Mouse (Mus musculus) left cerebral cortex, postnatal 36 days (tissue): Measurements from ENCODE around the gene Klf6. TPM values are rescaled to one million over a fixed set of nuclear protein-coding genes. Genes with fewer than 3 reads are reported as not detected.

Source experiments
- DNase-seq, 2 experiments: peaks; one replicate each; pipeline ENCODE4 v3.0.0; 2021 to 2022; ENCODE audit warnings: low spot score in 2 of 2, mixed read lengths in 1 of 2
- intact Hi-C: fragments of 180-260 bp; cut with DNase I; formaldehyde crosslinking; loops from one replicate; pipeline ENCODE4 v1.15.1; 2025
- microRNA-seq: library from miRNA; unstranded; fragments of <30 nt; microRNA quantifications from one replicate; pipeline ENCODE4 v1.2.0, GENCODE M21; 2022
- total RNA-seq, 2 experiments: library from RNA; stranded (reverse); gene quantifications; 2 replicates each; pipeline ENCODE4 v1.2.3; 2021

The Klf6 gene
- total RNA-seq, 2 experiments from 2014 or later, result 60.3 to 62.3 TPM

DNA sequence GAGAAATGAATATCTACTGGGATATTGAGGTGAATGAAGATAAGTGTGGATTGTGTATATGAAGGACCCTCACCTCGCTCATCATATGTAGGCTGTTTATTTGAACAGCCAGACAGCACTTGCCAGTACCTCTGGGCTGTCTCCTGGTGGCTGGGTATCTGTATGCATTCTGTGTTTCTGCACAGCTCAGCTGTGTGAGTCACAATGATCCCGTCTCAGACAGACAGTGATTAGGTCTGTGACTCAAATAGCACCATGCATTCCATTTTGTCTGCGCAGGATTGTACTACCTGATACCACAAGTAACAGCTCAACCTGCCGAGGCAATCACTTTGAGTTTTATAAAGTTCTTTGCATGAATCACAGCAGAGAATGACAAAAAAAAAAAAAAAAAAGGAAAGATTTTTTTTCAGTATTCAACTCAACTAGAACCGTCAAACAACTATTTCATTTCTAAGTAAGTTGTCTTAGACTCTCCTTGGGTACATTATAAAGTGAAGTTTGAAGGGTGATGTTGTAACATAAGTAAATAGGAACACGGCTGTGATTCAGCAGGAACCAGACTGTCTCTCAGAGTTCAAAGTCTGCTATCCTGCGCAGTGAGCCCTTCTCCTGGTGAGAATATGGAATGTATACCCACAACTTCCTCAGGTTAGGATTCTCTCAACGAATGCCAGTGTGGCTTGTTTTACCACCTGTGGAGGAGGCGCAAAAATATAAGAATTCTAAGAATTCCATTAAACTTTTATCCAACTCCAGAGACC lies 31.6 kb downstream of the Klf6 start:
- intact Hi-C loops, result no loop called here
- no peak for DNase-seq

DNA sequence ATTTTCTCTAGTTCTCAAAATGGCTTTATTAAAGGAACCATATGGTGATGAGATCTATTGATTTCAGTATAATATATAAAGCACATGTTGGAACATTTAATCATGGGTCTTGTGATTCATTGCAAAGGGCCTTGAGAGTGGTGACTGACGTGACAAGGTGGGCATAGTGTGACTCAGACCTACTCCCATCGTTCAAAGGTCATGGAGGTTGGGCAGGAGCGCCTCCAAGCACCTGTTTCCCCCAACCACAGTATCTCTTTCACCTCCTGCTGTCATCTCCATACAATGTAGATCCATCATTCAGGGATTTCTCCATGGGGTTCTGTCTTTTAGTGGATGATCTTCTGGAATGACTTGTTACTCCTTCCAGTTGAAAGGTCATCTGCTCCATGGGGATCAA lies 33.6 kb downstream of the Klf6 start:
- no peak for DNase-seq
- intact Hi-C loops, result no loop called here

DNA sequence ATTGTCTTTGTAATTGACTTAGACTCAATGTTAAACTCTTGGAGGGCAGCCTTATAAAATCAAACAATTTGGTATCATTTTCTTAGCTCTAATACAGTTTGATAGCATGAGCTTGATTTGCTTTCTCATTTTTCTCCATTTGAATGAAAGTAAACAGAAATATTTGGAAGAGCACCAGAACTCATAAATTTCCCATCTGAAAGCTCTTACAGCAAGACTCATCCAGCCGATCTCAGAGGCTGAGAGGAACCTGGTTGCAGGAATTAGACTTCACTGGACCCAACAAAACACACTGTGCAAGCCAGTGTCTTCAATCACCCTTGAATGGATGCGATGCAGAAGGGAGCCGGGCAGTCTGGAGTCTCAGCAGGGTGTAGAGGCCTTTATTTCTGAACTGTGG lies 34.6 kb downstream of the Klf6 start:
- intact Hi-C loops, result no loop called here
- no peak for DNase-seq

DNA sequence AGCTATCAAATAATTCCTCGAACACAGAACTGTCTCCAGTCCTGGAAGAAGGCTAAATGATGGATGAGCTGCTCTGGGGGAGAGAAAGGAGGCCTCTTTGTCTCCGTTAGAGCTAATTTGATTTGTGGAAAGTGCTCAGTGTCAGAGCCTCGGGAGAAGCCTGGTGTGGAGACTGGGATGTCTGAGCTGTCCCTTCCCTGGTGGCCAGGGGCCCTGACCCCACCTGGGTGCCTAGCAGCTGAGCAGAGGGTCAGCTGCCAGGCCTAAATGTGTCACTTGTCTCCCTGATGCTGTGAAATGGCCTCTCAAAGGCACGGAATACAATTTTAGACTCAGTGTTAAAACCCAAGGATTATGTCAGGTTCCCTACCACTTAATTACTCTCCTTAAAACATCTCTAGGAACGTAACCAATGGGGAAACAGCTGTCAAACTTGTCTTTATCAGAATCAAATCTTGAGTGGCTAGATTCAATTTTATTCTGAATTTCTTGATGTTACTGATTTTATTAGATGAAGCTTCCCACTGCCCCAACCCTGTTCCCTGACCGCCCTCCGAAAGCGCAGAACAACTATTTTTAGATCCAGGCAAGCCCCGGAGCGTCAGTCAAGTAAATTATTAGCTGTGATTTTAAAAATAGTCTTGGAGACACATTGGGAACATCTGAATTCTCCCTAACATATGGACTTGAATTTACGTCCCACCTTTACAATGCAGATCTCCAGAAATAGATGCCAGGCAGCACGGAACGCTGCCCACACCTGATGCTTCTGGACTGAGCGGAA lies 36.1 kb downstream of the Klf6 start:
- no peak for DNase-seq
- intact Hi-C loops, result no loop called here

DNA sequence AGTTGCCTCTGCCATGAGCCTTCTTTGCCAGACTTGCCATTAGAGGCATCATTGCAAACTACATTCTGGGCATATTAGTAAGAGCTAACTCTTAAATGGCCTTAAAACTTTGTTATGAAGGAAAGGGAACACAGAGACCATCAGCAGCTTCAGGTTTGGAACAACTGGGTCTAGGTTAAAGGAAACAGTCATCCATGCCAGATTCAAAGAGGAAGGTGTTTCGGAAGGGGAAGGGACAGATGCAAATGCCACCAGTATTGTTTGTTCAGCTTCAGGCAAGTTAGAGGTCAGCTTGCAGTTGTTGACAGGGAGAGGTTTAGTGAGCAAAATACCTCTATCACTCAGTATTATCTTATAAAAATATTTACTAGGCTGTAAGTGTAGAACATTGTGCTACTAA lies 37.7 kb downstream of the Klf6 start:
- intact Hi-C loops, result no loop called here
- DNase-seq, result no peak

DNA sequence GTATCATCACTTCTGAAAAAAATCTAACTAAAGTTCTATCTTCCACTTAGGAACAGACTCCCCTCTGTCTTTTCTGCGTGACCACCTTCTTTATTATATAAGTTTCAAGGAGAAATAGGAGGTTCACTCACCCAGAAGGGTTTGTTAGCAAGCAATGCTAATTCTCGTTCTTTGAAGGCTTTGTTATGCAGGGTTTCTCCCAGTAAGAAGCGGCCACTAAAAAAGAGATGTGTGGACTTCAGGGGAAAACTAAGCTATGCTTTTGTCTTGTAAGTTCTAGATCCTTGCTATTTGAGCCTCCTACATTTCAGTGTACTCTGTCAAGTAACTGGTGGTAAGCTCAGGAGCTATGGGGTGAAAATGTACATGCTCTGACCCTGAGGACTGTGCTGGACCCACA lies 38.4 kb downstream of the Klf6 start:
- intact Hi-C loops, result no loop called here
- DNase-seq, result no peak

DNA sequence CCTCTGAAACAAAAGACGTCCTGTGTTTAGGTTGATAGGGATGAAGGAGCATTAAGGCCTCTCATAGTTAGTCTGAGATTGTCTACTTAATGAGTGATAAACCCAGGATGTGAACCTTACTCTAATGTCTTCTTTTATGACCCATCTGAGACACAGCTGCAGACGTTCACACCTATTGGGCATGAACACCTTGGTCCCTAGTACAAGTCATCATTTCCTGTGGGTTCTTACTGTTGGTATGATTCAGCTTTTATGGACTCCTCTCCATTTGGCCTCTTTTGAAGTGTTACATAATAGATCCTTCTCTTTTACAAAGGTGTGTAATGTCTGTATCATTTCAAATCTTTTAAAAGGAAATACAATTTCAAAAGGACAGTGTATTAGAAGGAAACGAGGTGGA lies 51.9 kb downstream of the Klf6 start:
- intact Hi-C loops, result no loop called here
- no peak for DNase-seq

DNA sequence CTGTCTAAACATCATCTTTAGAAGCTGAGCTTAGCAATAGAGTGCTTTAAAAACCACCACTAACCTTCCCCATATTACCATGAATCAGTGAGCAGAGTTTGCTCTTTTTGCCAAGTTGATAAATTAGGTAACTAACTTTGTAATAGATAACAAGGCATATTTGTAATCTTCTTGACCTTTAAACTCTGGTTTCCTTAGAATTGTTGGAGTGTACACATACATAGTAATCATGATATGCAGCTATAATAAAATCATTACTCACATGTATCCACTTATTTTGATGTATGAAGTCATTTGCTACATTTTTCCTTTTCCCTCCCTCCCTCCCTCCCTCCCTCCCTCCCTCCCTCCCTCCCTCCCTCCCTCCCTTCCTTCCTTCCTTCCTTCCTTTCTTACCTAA lies 56.1 kb downstream of the Klf6 start:
- intact Hi-C loops, result no loop called here
- no peak for DNase-seq

DNA sequence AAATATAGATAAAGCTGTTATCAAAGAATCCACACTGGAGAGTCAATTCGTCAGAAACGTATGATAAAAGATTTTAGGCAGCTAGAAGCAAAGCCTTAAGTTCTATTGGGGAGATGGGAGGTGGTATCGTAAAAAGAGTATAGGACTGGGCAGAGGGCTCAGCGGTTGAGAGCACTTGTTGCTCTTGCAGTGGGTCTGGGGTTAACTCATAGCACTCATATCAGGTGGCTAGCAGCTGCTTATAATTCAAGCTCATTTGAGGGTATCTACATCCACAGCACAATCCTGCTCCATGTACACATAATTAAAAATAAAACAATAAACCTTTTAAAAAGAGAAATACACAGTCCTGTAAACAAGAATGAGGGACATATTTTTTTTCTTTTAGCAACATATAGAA lies 58.7 kb downstream of the Klf6 start:
- intact Hi-C loops, result no loop called here

More for the DNA sequence above, 58.7 kb downstream of the Klf6 start:
- DNase-seq, result no peak

Small RNA genes lying within 50 kb of the gene (microRNA-seq; reads per million reads assigned to microRNA genes)
- not detected for gene Gm26043
